Mouse (Mus musculus): ENCODE measurements around the gene Rasd2.

DNA sequence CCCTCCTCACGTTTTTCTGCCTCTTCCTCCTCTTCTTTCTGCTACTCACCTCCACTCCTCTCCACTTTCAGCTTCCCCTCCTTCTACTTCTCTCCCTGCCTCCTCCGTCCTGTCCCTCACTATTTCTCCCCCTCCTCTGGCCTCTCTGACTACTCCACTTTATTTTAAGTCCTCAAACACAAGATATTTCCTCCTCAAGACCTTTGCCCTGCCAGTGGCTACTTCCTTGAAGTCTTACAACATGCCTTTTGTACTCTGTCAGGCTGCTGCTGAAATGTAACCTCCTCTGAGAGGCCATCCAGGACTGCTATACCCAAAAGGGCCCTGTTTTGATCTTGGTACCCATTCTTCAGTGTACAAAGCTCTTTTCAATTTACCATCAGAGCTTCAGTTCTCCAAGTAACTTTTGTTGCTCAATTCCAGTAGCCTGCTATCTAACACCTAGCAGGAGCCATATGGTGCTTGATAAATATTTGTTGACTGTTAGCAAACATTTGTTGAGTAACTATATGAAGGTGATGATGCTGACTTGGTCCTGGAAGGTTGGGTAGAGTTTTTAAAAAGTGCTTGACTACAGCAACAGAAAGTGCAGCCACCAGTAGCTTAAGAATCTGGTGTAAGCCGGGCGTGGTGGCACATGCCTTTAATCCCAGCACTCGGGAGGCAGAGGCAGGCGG, 41.6 kb upstream of the Rasd2 start:
- TF ChIP-seq POLR2A (IDR thresholded peaks at IDR 0.05; ENCODE audit: extremely low read depth, insufficient read depth, low read length), result no peak
- no peak for TF ChIP-seq CTCF (IDR thresholded peaks at IDR 0.05; ENCODE audit: extremely low read depth, insufficient read depth, low read length)
